Mouse (Mus musculus) midbrain, embryonic 10.5 days (tissue): ENCODE results near the gene Olfr522. TPM values are rescaled to one million over a fixed set of nuclear protein-coding genes. Genes with fewer than 3 reads are reported as not detected.
"Not testable (repeated sequence)": the region's sequence is repeated elsewhere in the genome, so short reads cannot be mapped to it uniquely, and the experiment has no call there.

Experiments
- DNase-seq: peaks from one replicate; pipeline ENCODE4 v3.0.0-alpha.2; 2017; ENCODE audit warnings: low spot score
- H3K27ac ChIP-seq: fragments of 300-500 bp; sonication (generic); replicated peaks from 2 replicates; pipeline ENCODE4 v1.5.1; 2016; ENCODE audit warnings: mild to moderate bottlenecking
- H3K27me3 ChIP-seq: fragments of 300-500 bp; sonication (generic); 2 replicates; pipeline ENCODE4 v1.6.1; 2016; ENCODE audit warnings: low read depth, mild to moderate bottlenecking; ENCODE audit not compliant: poor library complexity, severe bottlenecking
- H3K36me3 ChIP-seq: fragments of 300-500 bp; sonication (generic); 2 replicates; pipeline ENCODE4 v1.6.1; 2016; ENCODE audit warnings: mild to moderate bottlenecking, moderate library complexity
- H3K4me1 ChIP-seq: fragments of 300-500 bp; sonication (generic); 2 replicates; pipeline ENCODE4 v1.6.1; 2016
- H3K4me3 ChIP-seq: fragments of 300-500 bp; sonication (generic); 2 replicates; pipeline ENCODE4 v1.5.1; 2016; ENCODE audit warnings: mild to moderate bottlenecking, moderate library complexity
- H3K9me3 ChIP-seq: fragments of 300-500 bp; sonication (generic); replicated peaks from 2 replicates; pipeline ENCODE4 v1.6.1; 2016; ENCODE audit warnings: mild to moderate bottlenecking
- WGBS: fragments of 180-500 bp; shearing (Covaris S2); methylation state at CpG from one replicate; pipeline ENCODE4 v1.1.7; 2016; 5-methylcytosine and 5-hydroxymethylcytosine counted together
- polyA plus RNA-seq: library from polyadenylated mRNA; unstranded; fragments of >200 nt; fragmentation: Nextera tagmentation; extraction: Ambion mirVana; gene quantifications from 2 replicates; pipeline ENCODE4 v1.2.1, GENCODE M21; 2016

The Olfr522 gene
- polyA plus RNA-seq, 1 experiment from 2014 or later: not detected

DNA sequence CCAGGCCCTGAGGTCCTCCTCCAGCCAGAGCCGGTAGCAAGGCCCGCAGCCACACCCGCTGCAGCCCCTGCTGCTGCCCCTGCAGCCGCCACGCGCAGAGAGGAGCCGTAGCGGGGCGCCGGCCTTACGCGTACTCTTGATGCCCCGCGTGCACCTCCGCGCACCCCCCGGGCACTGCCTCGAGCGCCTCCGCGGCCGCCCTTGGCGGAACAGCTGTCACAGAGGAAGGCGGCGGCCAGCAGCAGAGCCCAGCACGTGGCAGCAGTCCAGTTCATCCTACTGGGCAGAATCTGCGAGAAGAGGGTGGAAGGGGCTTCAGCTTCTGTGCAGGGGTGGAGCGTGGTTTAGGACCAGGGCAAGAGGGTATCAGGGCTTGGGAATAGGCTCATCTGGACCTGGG, 11.2 kb downstream of the Olfr522 start:
- 9% methylated on average over 28 of the region's 28 CpGs for WGBS
- H3K27ac ChIP-seq: peak overlapping the region; percentile 69

DNA sequence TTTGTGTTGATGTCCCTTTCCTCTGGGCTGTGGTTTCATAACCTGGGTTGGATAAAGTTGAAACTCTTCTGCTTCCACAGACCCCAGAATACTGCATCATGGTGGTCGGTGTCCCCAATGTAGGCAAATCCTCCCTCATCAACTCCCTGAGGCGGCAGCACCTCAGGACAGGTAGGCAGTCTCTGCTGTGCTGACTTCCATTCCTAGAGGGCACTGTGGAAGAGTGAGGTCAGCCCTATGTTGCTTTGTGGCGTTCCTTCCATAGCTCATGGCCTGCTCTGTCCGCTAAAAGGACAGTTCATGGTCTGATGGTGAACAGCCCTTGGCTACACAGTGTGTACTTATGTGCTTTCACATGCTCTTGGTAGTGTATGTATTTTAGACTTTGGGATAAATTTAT, 20.0 kb downstream of the Olfr522 start:
- whole genome bisulfite sequencing: 89% methylated on average over 4 of the region's 4 CpGs
- Histone ChIP-seq H3K9me3 (no peaks in the 10 kb centered on the region), H3K27ac (no peak overlapping the region), H3K4me1 (no peaks in the 10 kb centered on the region), H3K4me3 (no peak overlapping the region), H3K36me3 (peaks cover 6% of the 10 kb centered on the region; the same call in 1 of the 2 replicates), H3K27me3 (no peaks in the 10 kb centered on the region)
- no peak for DNase-seq

More for the DNA sequence above, 11.2 kb downstream of the Olfr522 start:
- Histone ChIP-seq H3K4me3 (peak overlapping the region; percentile 53), H3K36me3 (no peaks in the 10 kb centered on the region), H3K4me1 (peaks cover 23% of the 10 kb centered on the region), H3K9me3 (no peaks in the 10 kb centered on the region), H3K27me3 (peaks cover 60% of the 10 kb centered on the region)
- DNase-seq: peak; percentile 45

DNA sequence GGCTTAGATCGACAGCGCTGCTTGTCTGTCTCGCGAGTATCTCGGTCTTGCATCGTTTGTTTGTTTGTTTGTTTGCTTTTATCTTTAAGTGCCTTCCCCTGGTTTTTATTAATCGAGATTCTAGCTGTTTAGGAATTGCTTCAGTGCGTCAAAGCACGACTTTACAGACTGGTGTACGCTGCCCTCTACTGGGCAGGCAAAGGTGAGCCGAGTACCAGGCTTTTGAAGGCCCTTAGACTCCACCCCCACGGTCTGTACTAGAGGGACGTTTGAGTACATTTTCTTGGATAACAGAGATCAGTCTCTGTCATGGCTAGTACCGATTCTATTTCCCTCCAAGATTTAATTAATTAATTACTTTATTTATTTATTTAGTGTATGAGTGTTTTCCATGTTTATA, 23.2 kb downstream of the Olfr522 start:
- DNase-seq: peak; percentile 45
- 8% methylated on average over 14 of the region's 14 CpGs for WGBS
- H3K27me3 ChIP-seq: no peaks in the 10 kb centered on the region

DNA sequence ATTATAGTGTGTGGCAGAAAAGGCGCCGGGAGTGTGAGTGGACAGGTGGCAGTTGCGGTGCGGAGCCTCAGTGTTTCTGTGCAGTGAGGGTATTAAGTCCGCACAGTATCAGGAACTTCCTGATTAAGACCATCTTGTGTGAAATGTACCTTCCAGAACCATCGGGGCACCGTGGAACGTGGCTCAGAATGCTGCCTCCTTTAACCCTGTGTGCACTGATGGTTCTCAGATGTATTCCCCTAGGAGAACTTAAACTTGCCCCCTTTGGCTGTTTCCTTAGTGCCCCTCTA, 26.6 kb downstream of the Olfr522 start:
- H3K27ac ChIP-seq: peak overlapping the region; percentile 93
- H3K27me3 ChIP-seq: no peaks in the 10 kb centered on the region
- H3K4me3 ChIP-seq: peak overlapping the region; percentile 90
- DNase-seq: no peak
- peaks cover 15% of the 10 kb centered on the region for H3K4me1 ChIP-seq
- H3K9me3 ChIP-seq: no peaks in the 10 kb centered on the region
- H3K36me3 ChIP-seq: no peaks in the 10 kb centered on the region
- WGBS: 2% methylated on average over 8 of the region's 8 CpGs

More for the DNA sequence above, 23.2 kb downstream of the Olfr522 start:
- Histone ChIP-seq H3K9me3 (no peaks in the 10 kb centered on the region), H3K4me3 (no peak overlapping the region), H3K36me3 (no peaks in the 10 kb centered on the region), H3K4me1 (peaks cover 15% of the 10 kb centered on the region), H3K27ac (no peak overlapping the region)

DNA sequence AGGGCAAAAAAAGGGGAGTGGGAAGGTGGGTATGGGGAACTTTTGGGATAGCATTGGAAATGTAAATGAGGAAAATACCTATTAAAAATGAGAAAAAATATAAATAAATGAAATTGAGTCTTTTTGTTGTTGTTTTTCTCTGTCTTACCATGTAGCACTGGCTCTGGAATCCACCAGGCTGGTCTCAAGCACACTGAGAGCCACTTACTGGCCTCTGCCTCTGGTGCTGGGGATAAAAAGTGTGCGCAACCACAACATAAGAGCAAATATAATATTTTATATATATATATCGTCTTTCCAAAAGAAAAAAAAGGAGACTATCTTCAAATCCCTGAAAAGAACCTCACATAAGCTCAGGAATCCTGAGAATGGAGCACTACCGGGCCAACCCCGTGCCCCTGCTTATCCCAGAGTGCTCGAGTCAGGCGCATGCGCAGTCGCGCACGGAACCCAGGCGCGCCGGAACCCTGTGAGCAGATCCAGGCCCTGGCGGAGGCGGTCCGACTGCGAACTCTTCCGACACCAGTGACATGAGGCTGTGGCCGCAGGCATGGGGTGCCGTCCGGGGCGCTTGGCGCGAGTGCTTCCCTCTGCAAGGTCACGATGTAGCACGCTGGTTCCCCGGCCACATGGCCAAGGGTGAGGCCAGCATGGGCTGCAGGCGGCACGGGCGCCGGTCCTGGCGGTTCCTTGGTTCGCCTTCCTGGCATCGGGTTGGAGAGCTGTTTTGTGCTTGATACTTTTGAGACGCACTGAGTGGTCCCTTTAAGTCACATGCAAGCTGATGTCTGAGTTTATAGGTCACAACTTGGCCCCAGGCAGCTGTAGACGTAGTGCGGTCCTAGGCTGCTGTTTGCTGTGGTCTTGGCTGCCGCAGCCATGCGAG, 27.2 kb downstream of the Olfr522 start, which contains the start of gene Mtg1:
Gene Mtg1 (plus strand): TSS at position 430 of the 886 bp plus-strand sequence.
- Histone ChIP-seq H3K4me1 (peaks cover 15% of the 10 kb centered on the region), H3K27ac (peak within 1 kb of the TSS; percentile 93), H3K9me3 (no peaks in the 10 kb centered on the region), H3K27me3 (no peaks in the 10 kb centered on the region), H3K4me3 (peak within 1 kb of the TSS; percentile 90), H3K36me3 (no peaks in the 10 kb centered on the region)
- WGBS: 1% methylated on average over 39 of the region's 39 CpGs
- DNase-seq: peak; percentile 96

DNA sequence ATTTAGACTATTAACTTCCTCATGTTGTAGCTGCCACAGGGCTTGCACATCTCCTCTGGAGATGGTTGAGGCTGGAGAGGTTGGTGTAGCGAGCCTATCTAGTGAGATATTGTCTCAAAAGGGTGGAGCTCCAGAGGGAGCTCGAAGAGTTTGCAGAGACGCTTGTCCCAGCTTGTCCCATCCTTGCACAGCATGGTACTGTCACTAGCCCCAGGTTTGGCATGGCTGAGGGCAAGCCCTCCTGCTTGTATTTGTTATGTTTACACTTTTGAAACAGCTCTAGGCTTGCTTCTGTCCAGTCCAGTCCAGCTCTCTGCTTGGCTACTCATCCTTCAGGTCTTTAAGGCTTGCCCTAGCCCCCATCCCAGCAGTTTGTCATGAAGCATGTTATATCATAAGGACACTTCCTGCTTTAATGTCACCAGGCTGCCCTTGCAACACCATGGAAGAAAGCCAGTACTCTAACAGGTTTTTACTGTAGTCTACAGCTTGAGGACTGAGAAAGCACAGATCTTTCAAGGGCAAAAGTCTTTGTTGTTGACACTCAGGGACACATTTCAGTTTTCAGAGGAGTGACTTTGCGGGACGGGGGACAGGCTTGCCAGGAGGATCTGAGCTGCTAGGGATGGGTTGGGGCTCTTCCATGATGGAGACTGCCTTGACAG, 29.3 kb downstream of the Olfr522 start:
- WGBS: 89% methylated on average over 5 of the region's 5 CpGs
- Histone ChIP-seq H3K9me3 (no peaks in the 10 kb centered on the region), H3K27ac (no peak overlapping the region), H3K27me3 (no peaks in the 10 kb centered on the region), H3K4me3 (no peak overlapping the region), H3K4me1 (peaks cover 15% of the 10 kb centered on the region), H3K36me3 (peaks cover 5% of the 10 kb centered on the region; the same call in 1 of the 2 replicates)
- no peak for DNase-seq

DNA sequence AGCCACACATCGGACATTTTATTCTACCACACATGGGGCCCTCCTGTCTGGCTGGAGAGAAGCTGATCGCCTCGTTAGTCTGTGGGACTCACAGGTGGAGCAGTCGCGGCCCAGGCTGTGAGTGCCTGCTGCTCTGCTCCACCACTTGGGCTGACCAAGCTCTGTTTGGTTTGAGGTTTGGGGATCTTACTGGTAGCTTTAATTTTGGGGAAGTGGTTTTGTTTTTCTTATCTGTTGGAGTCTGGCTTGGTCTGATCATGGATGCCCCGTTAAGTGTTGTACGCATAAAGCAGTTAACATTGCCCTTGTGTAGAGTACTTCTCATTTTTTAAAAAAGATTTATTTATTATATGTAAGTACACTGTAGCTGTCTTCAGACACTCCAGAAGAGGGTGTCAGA, 30.5 kb downstream of the Olfr522 start:
- not testable (repeated sequence) for H3K4me3 ChIP-seq, H3K27ac ChIP-seq, DNase-seq, H3K9me3 ChIP-seq, H3K27me3 ChIP-seq
- Histone ChIP-seq H3K36me3 (peaks cover 17% of the 10 kb centered on the region), H3K4me1 (peaks cover 15% of the 10 kb centered on the region)
- WGBS: 94% methylated on average over 7 of the region's 7 CpGs

DNA sequence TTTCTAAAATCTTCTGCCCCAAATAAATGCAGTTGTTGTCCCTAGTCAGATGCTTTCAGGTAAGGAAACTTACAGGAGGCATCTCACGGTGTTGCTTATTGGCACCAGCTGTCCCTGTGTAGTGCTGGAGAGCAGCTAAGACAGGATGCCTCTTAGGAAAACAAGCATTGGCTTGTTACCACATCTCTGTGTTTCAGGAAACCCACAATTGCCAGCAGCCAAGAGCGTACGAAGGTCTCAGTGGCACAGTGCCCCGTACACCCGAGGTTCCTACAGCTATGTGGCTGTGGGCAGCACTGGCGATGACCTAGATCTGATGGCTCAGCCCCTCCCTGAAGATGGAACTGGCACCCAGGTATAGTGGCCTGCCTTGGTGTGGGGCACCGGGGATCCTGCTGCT, 32.4 kb downstream of the Olfr522 start:
- not testable (repeated sequence) for H3K4me3 ChIP-seq, H3K27ac ChIP-seq, H3K4me1 ChIP-seq, H3K27me3 ChIP-seq, H3K9me3 ChIP-seq, DNase-seq
- peaks cover 17% of the 10 kb centered on the region for H3K36me3 ChIP-seq
- WGBS: 93% methylated on average over 7 of the region's 7 CpGs

DNA sequence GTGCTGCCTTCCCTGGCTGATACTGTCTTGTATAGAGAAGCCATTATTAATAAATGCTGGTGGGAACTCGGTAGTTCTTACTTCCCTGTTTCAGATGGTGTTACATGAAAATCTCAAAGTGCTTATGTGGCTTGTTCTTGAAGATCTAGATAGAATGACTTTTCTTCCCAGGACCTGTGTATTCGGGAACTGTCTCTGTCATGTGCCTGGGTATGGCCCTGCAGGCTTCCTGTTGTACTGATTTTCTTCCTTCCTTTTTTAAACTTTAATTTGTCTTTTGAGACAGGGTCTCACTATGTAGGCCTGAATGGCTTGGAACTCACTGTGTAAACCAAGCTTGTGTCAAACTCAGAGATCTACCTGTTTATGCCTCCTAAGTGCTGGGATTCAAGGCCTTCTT, 36.7 kb downstream of the Olfr522 start:
- Histone ChIP-seq H3K27me3 (no peaks in the 10 kb centered on the region), H3K36me3 (peaks cover 17% of the 10 kb centered on the region), H3K27ac (no peak overlapping the region), H3K4me3 (no peak overlapping the region), H3K4me1 (peaks cover 18% of the 10 kb centered on the region), H3K9me3 (no peaks in the 10 kb centered on the region)
- WGBS: 92% methylated on average over 2 of the region's 2 CpGs
- DNase-seq: no peak

DNA sequence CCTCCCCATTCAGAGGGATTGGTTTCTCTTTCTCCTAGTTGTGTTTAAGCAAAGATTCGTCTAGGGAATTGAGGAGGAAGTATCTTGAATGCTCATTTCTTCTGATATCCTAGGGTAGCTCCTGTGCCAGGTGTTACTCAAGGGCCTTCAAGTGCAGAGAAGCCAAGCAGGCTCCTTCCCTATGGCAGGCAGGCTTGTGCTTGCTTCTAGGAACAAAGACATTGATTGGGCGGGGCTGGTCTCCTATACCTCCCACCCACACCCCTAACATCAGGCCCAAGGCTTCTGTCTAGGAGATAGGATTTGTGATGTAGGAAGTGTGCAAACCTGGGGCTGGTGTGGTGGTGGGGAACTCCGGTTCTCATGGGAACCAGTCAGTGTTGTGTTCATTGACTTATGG, 37.6 kb downstream of the Olfr522 start:
- Histone ChIP-seq H3K4me3 (0 out of 2 replicates have a peak overlapping the region, but pooled peaks have one; percentile 21), H3K36me3 (peaks cover 17% of the 10 kb centered on the region), H3K27me3 (no peaks in the 10 kb centered on the region), H3K9me3 (no peaks in the 10 kb centered on the region), H3K4me1 (peaks cover 18% of the 10 kb centered on the region), H3K27ac (no peak overlapping the region)
- no peak for DNase-seq
- WGBS: 84% methylated on average over 3 of the region's 3 CpGs

DNA sequence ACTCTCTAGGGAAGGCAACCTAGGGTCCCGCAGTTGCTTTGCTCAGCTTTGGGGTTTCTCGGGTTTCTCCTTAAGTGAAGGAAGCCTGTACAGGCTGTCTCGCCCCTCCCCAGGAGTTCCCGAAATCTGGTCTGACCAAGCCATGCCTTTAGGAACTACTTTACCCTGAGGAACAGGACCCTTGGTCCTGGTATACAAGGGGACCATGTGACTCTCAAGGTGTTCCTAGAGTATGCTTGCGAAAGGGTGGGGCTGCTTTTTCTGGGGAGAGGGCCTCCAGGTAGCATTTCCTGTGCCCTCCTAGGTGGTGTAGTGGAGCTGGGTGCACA, 38.6 kb downstream of the Olfr522 start:
- no peak for DNase-seq
- peak overlapping the region; percentile 71 for H3K4me3 ChIP-seq
- peak overlapping the region; percentile 85 for H3K27ac ChIP-seq
- H3K9me3 ChIP-seq: no peaks in the 10 kb centered on the region
- no peaks in the 10 kb centered on the region for H3K27me3 ChIP-seq
- peaks cover 17% of the 10 kb centered on the region for H3K36me3 ChIP-seq
- WGBS: 10% methylated on average over 5 of the region's 5 CpGs
- peaks cover 18% of the 10 kb centered on the region for H3K4me1 ChIP-seq

DNA sequence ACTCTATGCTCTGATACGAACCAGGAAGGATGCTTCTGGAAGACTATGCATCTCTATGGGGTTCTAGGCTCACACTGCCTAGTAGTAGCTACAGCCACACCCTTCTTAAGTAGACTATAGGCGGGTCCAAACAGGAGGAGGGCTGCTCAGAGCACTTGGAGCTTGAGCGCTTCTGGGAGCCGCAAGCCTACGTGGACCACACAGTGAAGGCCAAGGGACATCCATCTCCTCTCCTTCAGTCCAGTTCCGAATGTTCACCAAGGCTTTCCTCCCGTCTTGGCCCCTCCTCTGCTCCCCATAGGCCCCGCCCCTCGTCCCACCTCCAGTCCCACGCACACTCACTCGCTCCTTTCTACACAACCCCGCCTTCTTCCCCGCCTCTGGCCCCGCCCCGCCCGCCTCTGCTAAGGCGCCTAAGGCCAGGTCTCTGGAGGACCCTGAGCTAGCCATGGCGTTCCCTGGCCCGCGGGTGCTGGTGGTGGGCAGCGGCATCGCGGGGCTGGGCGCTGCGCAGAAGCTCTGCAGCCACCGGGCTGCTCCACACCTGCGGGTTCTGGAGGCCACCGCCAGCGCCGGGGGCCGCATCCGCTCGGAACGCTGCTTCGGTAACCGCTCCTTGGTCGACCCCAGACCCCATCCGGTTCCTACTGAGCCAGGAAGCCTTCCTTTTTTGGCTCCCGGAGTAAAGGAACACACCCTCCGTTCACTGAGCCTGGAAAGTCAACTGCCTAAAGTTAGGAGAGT, 39.1 kb downstream of the Olfr522 start:
- peak; percentile 95 for DNase-seq
- Histone ChIP-seq H3K9me3 (no peaks in the 10 kb centered on the region), H3K27me3 (no peaks in the 10 kb centered on the region), H3K27ac (peak overlapping the region; percentile 85), H3K4me3 (peak overlapping the region; percentile 71), H3K4me1 (peaks cover 18% of the 10 kb centered on the region), H3K36me3 (peaks cover 13% of the 10 kb centered on the region)
- 2% methylated on average over 40 of the region's 40 CpGs for WGBS
